In genomic region chr7:25086656-25087055, GRCm38 (mm10) we compare ENCODE assay signal across 14 mouse cellular contexts. TPM values are rescaled to one million over a fixed set of nuclear protein-coding genes. Genes with fewer than 3 reads are reported as not detected.
DNase-seq lines count a peak whose midpoint lies in the region; ATAC-seq and TF ChIP-seq lines count a peak whose summit lies in the region.
"Had no signal": no experiment of that assay in that cellular context is flagged by ENCODE, and none has a peak within 500 bp of the region (broad histone marks: within the 10 kb centered on the region; RNA-seq: fewer than 3 reads in every experiment).

No protein-coding gene starts in this region.

- no peak overlapping the region for H3K9ac ChIP-seq in hindbrain, postnatal 0 days (replicated peaks; ENCODE audit: low read length)
- no peak overlapping the region for H3K9ac ChIP-seq in midbrain, embryonic 14.5 days (replicated peaks; ENCODE audit: low read length)
- H3K9ac ChIP-seq in midbrain, embryonic 15.5 days, result no peak overlapping the region

- peak; percentile 63 for TF ChIP-seq CTCF in hindbrain, postnatal 0 days (IDR thresholded peaks at IDR 0.05; ENCODE audit: low read depth)
- no peak for TF ChIP-seq CTCF in thymus, adult 2 months (IDR thresholded peaks at IDR 0.05; ENCODE audit: borderline replicate concordance, control insufficient read depth, extremely low read depth, insufficient read depth, low read length, poor library complexity)

- H3K4me3 ChIP-seq in hindbrain, postnatal 0 days (ENCODE audit: low read length), result no peak overlapping the region
- no peak overlapping the region for H3K4me3 ChIP-seq in hindbrain, embryonic 10.5 days
- H3K4me3 ChIP-seq in midbrain, embryonic 14.5 days (replicated peaks; ENCODE audit: low read depth, low read length), result no peak overlapping the region
- no peak overlapping the region for H3K4me3 ChIP-seq in midbrain, embryonic 15.5 days
- H3K4me3 ChIP-seq in thymus, adult 2 months (ENCODE audit: control insufficient read depth, insufficient read depth, low read length), result no peak overlapping the region

- no peaks in the 10 kb centered on the region for H3K9me3 ChIP-seq in hindbrain, postnatal 0 days (ENCODE audit: low read length)
- no peaks in the 10 kb centered on the region for H3K9me3 ChIP-seq in hindbrain, embryonic 10.5 days
- no peaks in the 10 kb centered on the region for H3K9me3 ChIP-seq in midbrain, embryonic 14.5 days (ENCODE audit: control insufficient read depth, low read length)
- H3K9me3 ChIP-seq in midbrain, embryonic 15.5 days, result no peaks in the 10 kb centered on the region

- TF ChIP-seq POLR2A in thymus, adult 2 months (IDR thresholded peaks at IDR 0.05; ENCODE audit: control insufficient read depth, extremely low read depth, insufficient read depth, low read length, poor library complexity), result no peak

- WGBS in hindbrain, postnatal 0 days, result 45% methylated on average over 3 of the region's 3 CpGs
- 51% methylated on average over 3 of the region's 3 CpGs for WGBS in hindbrain, embryonic 10.5 days
- 55% methylated on average over 3 of the region's 3 CpGs for WGBS in midbrain, embryonic 14.5 days
- 63% methylated on average over 3 of the region's 3 CpGs for WGBS in midbrain, embryonic 15.5 days
- 38% methylated on average over 3 of the region's 3 CpGs for WGBS in thymus, adult 2 months

- no peak for ATAC-seq in hindbrain, postnatal 0 days
- ATAC-seq in midbrain, embryonic 14.5 days (ENCODE audit: low FRiP score, low TSS enrichment), result no peak
- ATAC-seq in midbrain, embryonic 15.5 days (replicated peaks), result no peak
- ATAC-seq in megakaryocyte, adult 5-6 weeks (ENCODE audit: poor library complexity, severe bottlenecking), result no peak
- ATAC-seq: Patski had no signal

- H3K4me1 ChIP-seq in hindbrain, postnatal 0 days (ENCODE audit: insufficient read depth, low read length), result no peaks in the 10 kb centered on the region
- H3K4me1 ChIP-seq in hindbrain, embryonic 10.5 days (replicated peaks), result peaks cover 40% of the 10 kb centered on the region
- H3K4me1 ChIP-seq in midbrain, embryonic 14.5 days (ENCODE audit: control insufficient read depth, insufficient read depth, low read length), result no peaks in the 10 kb centered on the region
- H3K4me1 ChIP-seq in midbrain, embryonic 15.5 days, result no peaks in the 10 kb centered on the region; the same call in 1 of the 2 replicates
- peaks cover 19% of the 10 kb centered on the region for H3K4me1 ChIP-seq in thymus, adult 2 months (replicated peaks; ENCODE audit: control insufficient read depth, insufficient read depth, low read length)

- DNase-seq in hindbrain, postnatal 0 days (ENCODE audit: low spot score), result peak; percentile 46
- no peak for DNase-seq in hindbrain, embryonic 10.5 days (ENCODE audit: low spot score)
- peak; percentile 51 for DNase-seq in midbrain, embryonic 14.5 days
- peak; percentile 75 for DNase-seq in R1 (ENCODE audit: low read depth, low spot score)
- peak; percentile 52 for DNase-seq in retina, postnatal 1 day
- no peak for DNase-seq in thymus, adult 2 months
- DNase-seq: adrenal gland, postnatal 36 days; cerebellum, adult 18-20 months; heart, postnatal 14 days; kidney, adult 18-20 months; lung, postnatal 4 days had no signal

- no peak overlapping the region for H3K4me2 ChIP-seq in hindbrain, postnatal 0 days (ENCODE audit: low read depth, low read length)
- no peak overlapping the region for H3K4me2 ChIP-seq in midbrain, embryonic 14.5 days (ENCODE audit: low read length)
- no peak overlapping the region for H3K4me2 ChIP-seq in midbrain, embryonic 15.5 days

- no peaks in the 10 kb centered on the region for H3K27me3 ChIP-seq in hindbrain, postnatal 0 days (ENCODE audit: insufficient read depth, low read length)
- H3K27me3 ChIP-seq in hindbrain, embryonic 10.5 days (ENCODE audit: insufficient read depth, poor library complexity, severe bottlenecking), result peaks cover 2% of the 10 kb centered on the region; the same call in 1 of the 2 replicates
- H3K27me3 ChIP-seq in midbrain, embryonic 14.5 days (ENCODE audit: control insufficient read depth, insufficient read depth, low read length), result no peaks in the 10 kb centered on the region
- no peaks in the 10 kb centered on the region for H3K27me3 ChIP-seq in midbrain, embryonic 15.5 days (replicated peaks)
- no peaks in the 10 kb centered on the region for H3K27me3 ChIP-seq in thymus, adult 2 months (ENCODE audit: control insufficient read depth, insufficient read depth, low read length)
- H3K27me3 ChIP-seq: Patski had no signal

- H3K27ac ChIP-seq in hindbrain, postnatal 0 days, result no peak overlapping the region
- no peak overlapping the region for H3K27ac ChIP-seq in hindbrain, embryonic 10.5 days
- no peak overlapping the region for H3K27ac ChIP-seq in midbrain, embryonic 14.5 days (replicated peaks; ENCODE audit: low read depth, low read length)
- H3K27ac ChIP-seq in midbrain, embryonic 15.5 days, result no peak overlapping the region
- H3K27ac ChIP-seq in thymus, adult 2 months (ENCODE audit: control insufficient read depth, insufficient read depth, low read length), result no peak overlapping the region

- H3K36me3 ChIP-seq in hindbrain, postnatal 0 days (ENCODE audit: insufficient read depth, low read length), result peaks cover 20% of the 10 kb centered on the region
- H3K36me3 ChIP-seq in hindbrain, embryonic 10.5 days, result peaks cover 53% of the 10 kb centered on the region
- peaks cover 38% of the 10 kb centered on the region for H3K36me3 ChIP-seq in midbrain, embryonic 14.5 days (ENCODE audit: control insufficient read depth, insufficient read depth, low read length)
- H3K36me3 ChIP-seq in midbrain, embryonic 15.5 days (replicated peaks), result peaks cover 25% of the 10 kb centered on the region; the same call in 1 of the 2 replicates
- H3K36me3 ChIP-seq in thymus, adult 2 months (ENCODE audit: control insufficient read depth, insufficient read depth, low read length), result peaks cover 17% of the 10 kb centered on the region

RNA-seq across cellular contexts. Expression of gene Zfp574, which starts 14.3 kb away (rescaled TPM):
- 38.4 and 40.4 TPM in 2 replicates for total RNA-seq in hindbrain, postnatal 0 days (2014; rRNA removed)
- polyA plus RNA-seq in hindbrain, postnatal 0 days (2015; fragmentation: Nextera tagmentation; extraction: Ambion mirVana), result 23.7 and 26.3 TPM in 2 replicates
- polyA plus RNA-seq in hindbrain, embryonic 10.5 days (2016; fragmentation: Nextera tagmentation; extraction: Ambion mirVana), result 44.4 and 45.9 TPM in 2 replicates
- 24.9 and 33.0 TPM in 2 replicates for polyA plus RNA-seq in midbrain, embryonic 14.5 days (2014; fragmentation: Nextera tagmentation; extraction: Ambion mirVana)
- polyA plus RNA-seq in midbrain, embryonic 15.5 days (2015; fragmentation: Nextera tagmentation; extraction: Ambion mirVana), result 39.1 and 41.3 TPM in 2 replicates
- 65.0 and 68.8 TPM in 2 replicates for polyA plus RNA-seq in thymus, adult 2 months (2012; rRNA removed)
- 6.7 and 6.8 TPM in 2 replicates for total RNA-seq in megakaryocyte, adult 5-6 weeks (2015)
- 6.8 and 7.2 TPM in 2 replicates for total RNA-seq in megakaryocyte, adult 5-6 weeks (2017)

RNA-seq across cellular contexts. Expression of gene Grik5, which starts 14.5 kb away (rescaled TPM):
- 141 and 142 TPM in 2 replicates for total RNA-seq in hindbrain, postnatal 0 days (2014; rRNA removed)
- polyA plus RNA-seq in hindbrain, postnatal 0 days (2015; fragmentation: Nextera tagmentation; extraction: Ambion mirVana), result 14.6 and 14.8 TPM in 2 replicates
- polyA plus RNA-seq in hindbrain, embryonic 10.5 days (2016; fragmentation: Nextera tagmentation; extraction: Ambion mirVana), result 5.5 and 7.9 TPM in 2 replicates
- polyA plus RNA-seq in midbrain, embryonic 14.5 days (2014; fragmentation: Nextera tagmentation; extraction: Ambion mirVana), result 21.7 and 27.3 TPM in 2 replicates
- polyA plus RNA-seq in midbrain, embryonic 15.5 days (2015; fragmentation: Nextera tagmentation; extraction: Ambion mirVana), result 19.5 and 22.1 TPM in 2 replicates
- polyA plus RNA-seq in thymus, adult 2 months (2012; rRNA removed), result 19.1 and 23.0 TPM in 2 replicates
- 1.1 and 1.6 TPM in 2 replicates for total RNA-seq in megakaryocyte, adult 5-6 weeks (2015)
- 2.0 and 2.6 TPM in 2 replicates for total RNA-seq in megakaryocyte, adult 5-6 weeks (2017)

Comparison
In these comparisons a context has a peak if more than half of its experiments do, and no peak if none do; other contexts are left out.
1. DNase-seq: peak in hindbrain, postnatal 0 days (single experiment), midbrain, embryonic 14.5 days (single experiment), R1 (single experiment) and retina, postnatal 1 day (single experiment); none in hindbrain, embryonic 10.5 days (single experiment) and thymus, adult 2 months (single experiment).